Mouse (Mus musculus) stomach, postnatal 0 days (tissue): Measurements from ENCODE around the gene Acsm4.

ENCODE experiments used
- CTCF ChIP-seq: IDR thresholded peaks from 2 replicates; pipeline ENCODE4 v1.5.1; 2016; ENCODE audit warnings: antibody characterized with exemption, low read depth, mild to moderate bottlenecking, moderate library complexity
- EP300 ChIP-seq: optimal IDR thresholded peaks from 2 replicates; pipeline ENCODE3; 2016; ENCODE audit warnings: antibody characterized with exemption

DNA sequence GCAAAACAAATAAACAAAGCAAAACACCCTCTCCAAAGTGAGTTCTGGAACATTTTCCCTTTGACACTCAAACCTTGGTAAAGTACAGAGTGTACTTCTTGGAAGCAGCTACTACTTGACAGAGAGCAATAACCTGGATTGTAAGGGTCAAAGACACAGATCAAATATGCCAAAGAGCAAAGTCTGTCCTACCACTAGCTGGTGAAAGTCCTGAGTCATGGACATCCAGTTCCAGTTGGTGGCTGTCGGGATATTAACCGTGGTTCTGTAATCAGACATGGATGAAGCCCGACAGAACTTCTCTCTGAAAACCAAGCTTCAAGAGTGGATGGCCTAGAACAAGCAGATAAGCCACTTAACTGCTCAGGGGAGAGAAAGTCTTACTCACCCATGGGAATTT, 21.9 kb upstream of the Acsm4 start:
- no peak for TF ChIP-seq EP300
- TF ChIP-seq CTCF: no peak
